Mouse (Mus musculus): ENCODE results near the gene Arl6. TPM values are rescaled to one million over a fixed set of nuclear protein-coding genes. Genes with fewer than 3 reads are reported as not detected.

Arl6 gene
- polyA plus RNA-seq, 1 experiment from 2014 or later = 58.6 TPM

GRCm38 (mm10) chr16:59600311-59601251, 38.6 kb downstream of the Arl6 start, which contains the start of gene Crybg3:
Crybg3 (minus strand) TSS chr16:59600979.
- H3K9me3 ChIP-seq = no peaks in the 10 kb centered on the region
- peak within 1 kb of the TSS; percentile 78 for H3K4me3 ChIP-seq
- H3K4me1 ChIP-seq = peaks cover 27% of the 10 kb centered on the region
- H3K27ac ChIP-seq = peak within 1 kb of the TSS; percentile 91
- H3K36me3 ChIP-seq (replicated peaks) = no peaks in the 10 kb centered on the region
- DNase-seq (ENCODE audit: extremely low spot score, low spot score) = peak; percentile 71
- under 1% methylated on average over 86 of the region's 90 CpGs for WGBS
- H3K27me3 ChIP-seq (ENCODE audit: poor library complexity, severe bottlenecking) = peaks cover 60% of the 10 kb centered on the region

DNA sequence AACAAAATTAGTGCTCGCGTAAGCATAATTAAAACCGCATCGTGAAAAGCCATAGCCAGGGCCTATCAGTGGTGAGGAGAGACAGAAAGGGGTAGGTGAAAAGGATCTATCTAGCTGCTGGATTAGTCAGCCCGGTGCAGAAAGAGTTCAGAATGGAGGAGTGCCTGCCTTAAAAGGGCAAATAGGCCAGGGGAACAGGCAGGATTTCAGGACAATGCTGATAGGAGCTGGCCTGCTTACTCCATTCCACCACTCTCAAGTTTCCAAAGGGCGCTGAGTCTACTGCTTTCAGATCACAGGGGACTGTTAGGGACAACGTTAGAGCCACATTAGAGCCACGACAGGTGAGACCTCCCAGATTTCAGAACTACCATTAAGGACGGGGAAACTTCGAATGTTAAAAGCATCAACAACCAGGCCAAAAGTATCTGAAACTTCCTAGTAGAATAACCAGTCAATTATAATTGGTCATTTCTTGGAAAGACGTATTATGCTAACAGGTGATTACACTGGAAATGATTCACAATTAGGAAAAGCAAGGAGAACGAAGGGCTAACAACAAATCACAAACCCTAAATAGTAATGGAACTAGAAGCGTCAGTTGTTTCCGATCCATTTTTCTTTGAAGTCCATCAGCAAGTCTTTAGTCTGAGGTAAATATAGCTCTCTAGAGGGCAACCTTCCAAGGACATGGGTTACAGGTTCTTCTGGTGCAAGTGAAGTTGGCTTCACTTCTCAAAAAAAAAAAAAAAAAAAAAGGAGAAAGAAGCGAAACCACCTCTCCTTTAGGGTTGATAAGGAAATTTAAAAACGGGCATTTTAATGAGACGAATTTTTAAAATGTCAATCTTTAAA, 39.6 kb downstream of the Arl6 start:
- Histone ChIP-seq H3K9me3 (no peaks in the 10 kb centered on the region), H3K4me3 (peak overlapping the region; percentile 78), H3K4me1 (peaks cover 27% of the 10 kb centered on the region), H3K36me3 (replicated peaks) (no peaks in the 10 kb centered on the region), H3K27ac (no peak overlapping the region), H3K27me3 (ENCODE audit: poor library complexity, severe bottlenecking) (peaks cover 60% of the 10 kb centered on the region)
- no peak for DNase-seq (ENCODE audit: extremely low spot score, low spot score)
- whole genome bisulfite sequencing = 12% methylated on average over 17 of the region's 17 CpGs

DNA sequence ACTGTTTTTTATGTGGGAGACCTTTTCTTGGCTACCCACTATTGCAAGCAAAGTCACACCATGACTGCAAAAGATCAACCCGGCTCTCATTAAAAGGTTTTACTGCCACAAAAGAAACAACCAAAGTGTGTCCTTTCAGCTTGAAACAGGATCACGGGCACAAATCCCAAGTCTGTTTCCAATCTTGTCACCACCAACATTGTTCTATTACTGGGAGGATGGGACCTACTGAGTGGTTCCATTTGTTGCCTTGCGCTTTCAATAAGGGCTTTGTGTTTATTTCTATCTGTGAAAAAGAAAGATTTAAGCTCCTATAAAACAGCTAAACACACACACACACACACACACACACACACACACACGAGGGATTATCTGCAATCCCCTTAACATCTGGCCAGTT, 40.2 kb downstream of the Arl6 start:
- peak overlapping the region; percentile 78; the same call in 1 of the 2 replicates for H3K4me3 ChIP-seq
- H3K27ac ChIP-seq = no peak overlapping the region

DNA sequence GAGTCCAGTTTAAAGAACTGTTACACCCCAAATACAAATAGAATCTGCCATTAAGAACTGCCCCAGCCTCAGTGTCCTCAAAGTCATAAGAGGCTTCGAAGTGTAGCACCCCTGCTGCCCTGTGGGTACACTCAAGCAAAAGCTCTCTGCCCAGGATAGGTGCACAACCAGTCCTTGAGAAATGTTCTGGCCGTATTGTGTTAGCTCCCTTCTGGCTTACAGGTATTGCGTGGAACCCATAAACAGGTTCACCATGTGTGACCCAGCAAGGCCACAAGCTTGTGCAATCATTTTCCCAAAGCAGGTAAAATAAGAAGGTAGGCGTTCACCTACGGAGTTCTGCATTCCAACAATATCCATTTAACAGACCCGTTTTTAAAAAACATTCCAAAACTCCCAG, 41.9 kb downstream of the Arl6 start:
- Histone ChIP-seq H3K4me3 (no peak overlapping the region), H3K27me3 (ENCODE audit: poor library complexity, severe bottlenecking) (peaks cover 50% of the 10 kb centered on the region), H3K27ac (no peak overlapping the region), H3K9me3 (no peaks in the 10 kb centered on the region), H3K4me1 (peaks cover 20% of the 10 kb centered on the region), H3K36me3 (replicated peaks) (no peaks in the 10 kb centered on the region)
- no peak for DNase-seq (ENCODE audit: extremely low spot score, low spot score)
- 94% methylated on average over 6 of the region's 6 CpGs for WGBS

More for the DNA sequence above, 40.2 kb downstream of the Arl6 start:
- WGBS = 8% methylated on average over 4 of the region's 4 CpGs
- no peak for DNase-seq (ENCODE audit: extremely low spot score, low spot score)
- Histone ChIP-seq H3K4me1 (peaks cover 21% of the 10 kb centered on the region), H3K36me3 (replicated peaks) (no peaks in the 10 kb centered on the region), H3K27me3 (ENCODE audit: poor library complexity, severe bottlenecking) (peaks cover 60% of the 10 kb centered on the region), H3K9me3 (no peaks in the 10 kb centered on the region)

DNA sequence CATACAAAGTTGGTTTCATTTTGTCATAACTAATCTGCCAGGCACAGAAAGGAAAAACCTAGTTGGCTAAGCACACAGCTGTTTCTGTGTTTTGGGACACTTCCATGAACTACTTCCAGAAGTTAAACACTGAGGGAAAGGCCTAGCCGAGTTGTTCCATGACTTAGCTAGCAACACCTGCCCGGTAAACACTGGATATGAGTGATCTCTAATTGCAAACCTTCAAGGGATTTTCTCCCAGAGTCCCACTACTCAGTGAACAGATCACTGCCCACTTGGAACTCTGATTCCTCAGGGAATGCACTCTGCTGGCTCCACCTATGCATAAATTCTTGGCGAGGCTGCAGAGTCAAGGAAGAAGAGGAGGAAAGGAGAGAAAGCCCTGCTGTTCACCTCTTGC, 44.5 kb downstream of the Arl6 start:
- DNase-seq (ENCODE audit: extremely low spot score, low spot score) = no peak
- Histone ChIP-seq H3K9me3 (no peaks in the 10 kb centered on the region), H3K27me3 (ENCODE audit: poor library complexity, severe bottlenecking) (peaks cover 35% of the 10 kb centered on the region), H3K27ac (no peak overlapping the region), H3K4me1 (peaks cover 11% of the 10 kb centered on the region), H3K36me3 (replicated peaks) (no peaks in the 10 kb centered on the region), H3K4me3 (no peak overlapping the region)
- WGBS = 92% methylated on average over 3 of the region's 3 CpGs

GRCm38 (mm10) chr16:59590790-59591189, 48.4 kb downstream of the Arl6 start:
- 87% methylated on average over 6 of the region's 6 CpGs for WGBS
- no peak for DNase-seq (ENCODE audit: extremely low spot score, low spot score)
- Histone ChIP-seq H3K4me3 (no peak overlapping the region), H3K27me3 (ENCODE audit: poor library complexity, severe bottlenecking) (no peaks in the 10 kb centered on the region), H3K9me3 (no peaks in the 10 kb centered on the region), H3K36me3 (replicated peaks) (no peaks in the 10 kb centered on the region), H3K4me1 (0 out of 2 replicates have a peak, but pooled peaks cover 3% of the 10 kb centered on the region), H3K27ac (no peak overlapping the region)

- 91% methylated on average over 13 of the region's 13 CpGs for WGBS
- H3K27me3 ChIP-seq (ENCODE audit: poor library complexity, severe bottlenecking) = no peaks in the 10 kb centered on the region
- H3K4me1 ChIP-seq = 0 out of 2 replicates have a peak, but pooled peaks cover 3% of the 10 kb centered on the region
- H3K9me3 ChIP-seq = no peaks in the 10 kb centered on the region
- no peak overlapping the region for H3K27ac ChIP-seq
- no peak overlapping the region for H3K4me3 ChIP-seq
- no peaks in the 10 kb centered on the region for H3K36me3 ChIP-seq (replicated peaks)
- no peak for DNase-seq (ENCODE audit: extremely low spot score, low spot score)
Measured at GRCm38 (mm10) chr16:59588351-59589025, 50.7 kb downstream of the Arl6 start.

DNA sequence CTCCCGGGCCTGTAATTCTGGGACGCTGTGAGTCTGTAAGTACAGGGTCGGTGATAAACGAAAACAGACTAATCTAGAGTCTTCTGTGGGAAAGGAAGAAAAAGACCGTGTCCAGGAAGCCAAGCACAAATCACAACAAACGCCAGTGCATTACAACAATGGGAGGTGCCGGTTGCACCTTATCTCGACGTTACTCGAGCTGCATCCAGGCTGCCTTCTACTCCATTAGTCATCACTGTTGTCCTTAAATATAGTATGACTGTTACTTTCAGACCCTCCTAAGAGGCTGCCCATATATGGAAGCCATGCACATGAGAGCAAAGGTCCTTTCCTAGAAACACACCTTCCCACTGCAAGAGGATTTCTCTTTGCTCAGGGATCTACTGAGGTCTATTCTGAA, 51.4 kb downstream of the Arl6 start:
- Histone ChIP-seq H3K27ac (no peak overlapping the region), H3K9me3 (no peaks in the 10 kb centered on the region), H3K4me3 (no peak overlapping the region), H3K36me3 (replicated peaks) (no peaks in the 10 kb centered on the region), H3K4me1 (0 out of 2 replicates have a peak, but pooled peaks cover 3% of the 10 kb centered on the region), H3K27me3 (ENCODE audit: poor library complexity, severe bottlenecking) (no peaks in the 10 kb centered on the region)
- DNase-seq (ENCODE audit: extremely low spot score, low spot score) = no peak
- 92% methylated on average over 10 of the region's 10 CpGs for WGBS

- 92% methylated on average over 8 of the region's 8 CpGs for WGBS
- Histone ChIP-seq H3K9me3 (no peaks in the 10 kb centered on the region), H3K4me3 (no peak overlapping the region), H3K4me1 (0 out of 2 replicates have a peak, but pooled peaks cover 3% of the 10 kb centered on the region), H3K27ac (no peak overlapping the region), H3K27me3 (ENCODE audit: poor library complexity, severe bottlenecking) (no peaks in the 10 kb centered on the region), H3K36me3 (replicated peaks) (no peaks in the 10 kb centered on the region)
- no peak for DNase-seq (ENCODE audit: extremely low spot score, low spot score)
Measured at GRCm38 (mm10) chr16:59586911-59587310, 52.3 kb downstream of the Arl6 start.

DNA sequence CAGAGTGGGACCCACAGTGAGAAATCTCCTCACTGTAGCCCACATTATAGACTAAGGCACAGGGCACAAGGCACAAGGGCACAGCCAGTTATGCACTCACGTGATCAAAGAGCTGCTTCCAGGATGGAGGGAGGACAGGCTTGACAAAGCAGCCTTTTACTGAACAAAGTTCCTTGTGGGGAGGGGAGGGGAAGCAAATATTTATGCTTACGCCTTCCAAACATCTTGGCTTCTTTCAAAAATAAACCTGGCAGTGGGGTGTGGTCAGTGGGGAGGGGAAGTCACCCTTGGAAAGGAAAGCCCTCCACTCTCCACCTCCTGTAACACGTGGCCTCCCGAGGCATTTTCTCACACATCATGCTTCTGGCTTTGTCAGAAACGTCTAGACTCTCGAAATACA, 52.9 kb downstream of the Arl6 start:
- H3K27me3 ChIP-seq (ENCODE audit: poor library complexity, severe bottlenecking) = no peaks in the 10 kb centered on the region
- H3K27ac ChIP-seq = no peak overlapping the region
- DNase-seq (ENCODE audit: extremely low spot score, low spot score) = no peak
- H3K4me1 ChIP-seq = 0 out of 2 replicates have a peak, but pooled peaks cover 3% of the 10 kb centered on the region
- H3K4me3 ChIP-seq = no peak overlapping the region
- no peaks in the 10 kb centered on the region for H3K36me3 ChIP-seq (replicated peaks)
- H3K9me3 ChIP-seq = no peaks in the 10 kb centered on the region
- WGBS = 72% methylated on average over 6 of the region's 6 CpGs

GRCm38 (mm10) chr16:59585706-59586244, 53.4 kb downstream of the Arl6 start:
- Histone ChIP-seq H3K36me3 (replicated peaks) (no peaks in the 10 kb centered on the region), H3K27me3 (ENCODE audit: poor library complexity, severe bottlenecking) (no peaks in the 10 kb centered on the region), H3K27ac (no peak overlapping the region), H3K4me3 (no peak overlapping the region), H3K9me3 (no peaks in the 10 kb centered on the region), H3K4me1 (0 out of 2 replicates have a peak, but pooled peaks cover 3% of the 10 kb centered on the region)
- 82% methylated on average over 4 of the region's 4 CpGs for WGBS
- no peak for DNase-seq (ENCODE audit: extremely low spot score, low spot score)

GRCm38 (mm10) chr16:59583515-59583914, 55.7 kb downstream of the Arl6 start:
- H3K9me3 ChIP-seq = no peaks in the 10 kb centered on the region
- no peaks in the 10 kb centered on the region for H3K27me3 ChIP-seq (ENCODE audit: poor library complexity, severe bottlenecking)
- H3K27ac ChIP-seq = no peak overlapping the region
- H3K4me1 ChIP-seq = 0 out of 2 replicates have a peak, but pooled peaks cover 3% of the 10 kb centered on the region
- DNase-seq (ENCODE audit: extremely low spot score, low spot score) = no peak
- H3K4me3 ChIP-seq = no peak overlapping the region
- no peaks in the 10 kb centered on the region for H3K36me3 ChIP-seq (replicated peaks)
- 87% methylated on average over 5 of the region's 5 CpGs for WGBS

All from forebrain, embryonic 10.5 days (tissue).